Mouse (Mus musculus): ENCODE measurements around the gene Adamts12.

DNA sequence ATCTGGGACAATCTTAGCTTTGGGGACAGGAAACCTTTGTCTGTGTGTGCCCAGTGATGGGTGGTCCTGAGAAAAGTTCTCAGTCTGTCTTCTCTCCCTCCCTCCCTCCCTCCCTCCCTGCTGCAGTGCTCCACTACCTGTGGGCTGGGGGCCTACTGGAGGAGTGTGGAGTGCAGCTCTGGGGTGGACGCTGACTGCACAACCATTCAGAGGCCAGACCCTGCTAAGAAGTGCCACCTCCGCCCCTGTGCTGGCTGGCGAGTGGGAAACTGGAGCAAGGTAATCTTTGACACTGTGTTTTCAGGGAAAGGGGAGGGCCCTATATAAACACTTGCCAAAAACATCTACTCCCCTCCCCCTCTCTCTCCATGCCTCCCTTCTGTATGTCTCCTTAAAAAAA is 252.5 kb downstream of the Adamts12 start:
- TF ChIP-seq CTCF (conservative IDR thresholded peaks at IDR 0.05; ENCODE audit: low read length) = no peak
- TF ChIP-seq NANOG (IDR thresholded peaks at IDR 0.05; ENCODE audit: borderline replicate concordance, low read length) = no peak

Measured in E14TG2a.4 (cell line).